Mouse (Mus musculus) G1E (cell line): ENCODE results near the gene Trim8.

ENCODE experiments used
- CTCF ChIP-seq: IDR thresholded peaks from 2 replicates; pipeline ENCODE4 v1.5.1; 2012; ENCODE audit warnings: low read depth, low read length, inconsistent platforms, mixed read lengths
- GATA1 ChIP-seq: IDR thresholded peaks from 2 replicates; pipeline ENCODE4 v1.6.1; 2012; ENCODE audit warnings: borderline replicate concordance, low read length, inconsistent platforms, mixed read lengths

DNA sequence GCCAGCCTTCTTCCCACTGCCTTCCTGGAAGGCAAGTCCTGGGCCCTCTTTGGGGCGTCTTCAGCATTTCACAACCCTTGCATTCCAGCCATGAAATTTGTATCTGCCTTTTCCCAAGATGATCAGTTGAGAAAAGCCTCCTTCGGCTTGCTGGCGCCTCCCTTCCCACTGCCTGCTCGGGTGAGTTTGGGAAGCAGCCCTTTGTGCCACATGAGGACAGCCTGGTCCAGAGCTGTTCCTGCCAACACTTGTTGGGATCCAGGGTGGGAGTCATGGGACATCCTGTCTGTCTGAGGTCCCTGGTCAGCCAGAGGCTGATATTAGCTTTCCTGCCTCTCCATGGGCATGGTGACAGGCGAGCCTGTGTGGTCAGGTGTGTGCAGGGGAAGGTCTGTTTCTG, 43.7 kb upstream of the Trim8 start:
- TF ChIP-seq CTCF, result no peak
- no peak for TF ChIP-seq GATA1
